Mouse (Mus musculus): ENCODE measurements around the gene Coa7.

DNA sequence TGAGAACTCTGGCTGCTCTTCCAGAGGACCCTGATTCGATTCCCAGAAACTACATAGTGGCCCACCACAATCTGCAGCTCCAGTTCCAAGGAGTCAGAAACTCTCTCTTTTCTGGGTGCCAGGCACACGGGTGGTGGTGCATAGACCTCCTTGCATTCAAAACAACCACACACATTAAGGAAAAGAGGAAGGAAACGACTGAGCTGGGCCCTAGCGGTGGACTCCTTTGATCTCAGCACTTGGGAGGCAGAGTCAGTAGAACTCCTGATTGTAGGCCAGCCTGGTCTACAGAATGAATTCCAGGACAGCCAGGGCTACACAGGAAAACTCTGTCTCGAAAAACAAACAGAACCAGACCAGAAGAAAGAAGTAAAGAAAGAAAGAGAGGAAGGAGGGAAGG is 4.4 kb upstream of the Coa7 start:
- TF ChIP-seq POLR2A (IDR thresholded peaks at IDR 0.05; ENCODE audit: extremely low read depth, insufficient read depth, low read length): no peak
- no peak for TF ChIP-seq CTCF (IDR thresholded peaks at IDR 0.05; ENCODE audit: low read depth, low read length)

Data from liver, adult 2 months (tissue).